Mouse (Mus musculus): Measurements from ENCODE around the gene Tnfaip6. TPM values are rescaled to one million over a fixed set of nuclear protein-coding genes. Genes with fewer than 3 reads are reported as not detected.

Tnfaip6 gene
- polyA plus RNA-seq, 1 experiment from 2014 or later = 3.8 TPM

GRCm38 (mm10) chr2:52055616-52056015 lies 17.8 kb downstream of the Tnfaip6 start:
- Histone ChIP-seq H3K4me3 (no peak overlapping the region), H3K27ac (replicated peaks) (no peak overlapping the region), H3K9ac (no peak overlapping the region), H3K27me3 (no peaks in the 10 kb centered on the region), H3K36me3 (no peaks in the 10 kb centered on the region), H3K9me3 (no peaks in the 10 kb centered on the region), H3K4me1 (replicated peaks) (no peaks in the 10 kb centered on the region), H3K4me2 (no peak overlapping the region)
- ATAC-seq (ENCODE audit: low FRiP score, low read depth) = no peak
- WGBS = 21% methylated on average over 4 of the region's 4 CpGs

DNA sequence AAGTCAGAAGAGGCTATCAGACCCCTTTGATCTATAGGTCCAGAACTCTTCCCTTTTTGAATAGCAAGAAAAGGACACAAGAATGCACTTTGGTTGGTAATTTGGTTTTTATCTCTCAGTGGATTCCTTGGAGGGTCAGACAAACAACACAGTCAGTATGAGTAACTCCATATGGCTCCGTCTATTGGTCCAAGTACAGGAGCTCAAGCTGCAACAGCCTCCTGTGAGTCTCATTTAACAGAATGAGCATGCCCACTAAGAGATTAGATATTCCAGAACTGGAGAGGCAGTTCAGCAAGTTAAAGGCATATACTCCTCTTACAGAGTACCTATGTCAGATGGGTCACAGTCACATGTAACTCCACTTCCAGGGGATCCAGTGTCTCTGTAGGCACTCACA lies 19.3 kb downstream of the Tnfaip6 start:
- 76% methylated on average over 1 of the region's 1 CpGs for WGBS
- H3K27ac ChIP-seq (replicated peaks) = no peak overlapping the region
- H3K4me3 ChIP-seq = no peak overlapping the region

DNA sequence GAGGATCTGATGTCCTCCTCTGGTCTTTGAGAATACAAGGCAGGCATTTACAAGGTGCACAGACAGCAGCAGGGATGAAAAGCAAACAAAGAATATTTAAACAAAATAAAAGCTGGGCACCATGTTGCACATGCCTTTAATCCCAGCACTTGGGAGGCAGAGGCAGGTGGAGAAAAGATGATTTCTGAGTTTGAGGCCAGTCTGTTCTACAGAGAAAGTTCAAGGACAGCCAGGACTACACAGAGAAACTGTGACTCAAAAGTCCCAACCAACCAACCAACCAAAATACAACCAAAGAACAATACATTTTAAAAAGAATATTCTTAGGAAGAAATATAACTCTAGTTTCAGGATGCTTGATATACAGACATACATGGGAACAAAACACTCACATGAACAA lies 19.9 kb downstream of the Tnfaip6 start:
- H3K9ac ChIP-seq = no peak overlapping the region
- no peak for ATAC-seq (ENCODE audit: low FRiP score, low read depth)
- no peaks in the 10 kb centered on the region for H3K36me3 ChIP-seq
- no peaks in the 10 kb centered on the region for H3K9me3 ChIP-seq
- H3K4me1 ChIP-seq (replicated peaks) = no peaks in the 10 kb centered on the region
- no peaks in the 10 kb centered on the region for H3K27me3 ChIP-seq
- H3K4me2 ChIP-seq = no peak overlapping the region
- H3K4me3 ChIP-seq = no peak overlapping the region
- no peak overlapping the region for H3K27ac ChIP-seq (replicated peaks)

More for the DNA sequence above, 19.3 kb downstream of the Tnfaip6 start:
- no peak for ATAC-seq (ENCODE audit: low FRiP score, low read depth)
- Histone ChIP-seq H3K9ac (no peak overlapping the region), H3K9me3 (no peaks in the 10 kb centered on the region), H3K36me3 (no peaks in the 10 kb centered on the region), H3K4me1 (replicated peaks) (no peaks in the 10 kb centered on the region), H3K27me3 (no peaks in the 10 kb centered on the region), H3K4me2 (no peak overlapping the region)

- 67% methylated on average over 1 of the region's 1 CpGs for WGBS
- Histone ChIP-seq H3K36me3 (no peaks in the 10 kb centered on the region), H3K9ac (no peak overlapping the region), H3K9me3 (no peaks in the 10 kb centered on the region), H3K4me2 (no peak overlapping the region), H3K4me3 (no peak overlapping the region), H3K4me1 (replicated peaks) (peaks cover 9% of the 10 kb centered on the region), H3K27ac (replicated peaks) (no peak overlapping the region), H3K27me3 (no peaks in the 10 kb centered on the region)
- no peak for ATAC-seq (ENCODE audit: low FRiP score, low read depth)
Observed at GRCm38 (mm10) chr2:52068641-52069040, 30.8 kb downstream of the Tnfaip6 start.

DNA sequence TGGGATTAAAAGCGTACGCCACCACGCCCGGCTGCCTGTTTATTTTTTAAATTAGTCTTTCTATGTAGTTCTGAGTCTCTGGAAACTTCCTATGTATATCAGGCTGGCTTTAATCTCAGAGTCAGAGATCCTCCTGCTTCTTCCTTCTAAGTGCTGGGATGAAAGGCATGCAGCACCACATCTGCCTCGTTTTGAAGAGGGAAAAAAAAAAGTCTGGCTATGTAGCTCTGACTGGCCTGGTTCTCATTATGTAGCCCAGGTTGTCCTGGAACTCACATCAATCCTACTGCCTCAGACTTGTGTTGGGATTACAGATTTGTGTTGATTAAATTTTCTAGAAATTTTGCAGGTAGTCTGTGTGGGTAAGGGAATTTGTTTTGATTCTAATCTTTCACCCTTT lies 33.0 kb downstream of the Tnfaip6 start:
- Histone ChIP-seq H3K27me3 (no peaks in the 10 kb centered on the region), H3K27ac (replicated peaks) (no peak overlapping the region), H3K36me3 (0 out of 2 replicates have a peak, but pooled peaks cover 2% of the 10 kb centered on the region), H3K4me1 (replicated peaks) (peaks cover 23% of the 10 kb centered on the region), H3K9me3 (no peaks in the 10 kb centered on the region), H3K4me3 (no peak overlapping the region), H3K4me2 (no peak overlapping the region), H3K9ac (no peak overlapping the region)
- 87% methylated on average over 5 of the region's 5 CpGs for WGBS
- no peak for ATAC-seq (ENCODE audit: low FRiP score, low read depth)

DNA sequence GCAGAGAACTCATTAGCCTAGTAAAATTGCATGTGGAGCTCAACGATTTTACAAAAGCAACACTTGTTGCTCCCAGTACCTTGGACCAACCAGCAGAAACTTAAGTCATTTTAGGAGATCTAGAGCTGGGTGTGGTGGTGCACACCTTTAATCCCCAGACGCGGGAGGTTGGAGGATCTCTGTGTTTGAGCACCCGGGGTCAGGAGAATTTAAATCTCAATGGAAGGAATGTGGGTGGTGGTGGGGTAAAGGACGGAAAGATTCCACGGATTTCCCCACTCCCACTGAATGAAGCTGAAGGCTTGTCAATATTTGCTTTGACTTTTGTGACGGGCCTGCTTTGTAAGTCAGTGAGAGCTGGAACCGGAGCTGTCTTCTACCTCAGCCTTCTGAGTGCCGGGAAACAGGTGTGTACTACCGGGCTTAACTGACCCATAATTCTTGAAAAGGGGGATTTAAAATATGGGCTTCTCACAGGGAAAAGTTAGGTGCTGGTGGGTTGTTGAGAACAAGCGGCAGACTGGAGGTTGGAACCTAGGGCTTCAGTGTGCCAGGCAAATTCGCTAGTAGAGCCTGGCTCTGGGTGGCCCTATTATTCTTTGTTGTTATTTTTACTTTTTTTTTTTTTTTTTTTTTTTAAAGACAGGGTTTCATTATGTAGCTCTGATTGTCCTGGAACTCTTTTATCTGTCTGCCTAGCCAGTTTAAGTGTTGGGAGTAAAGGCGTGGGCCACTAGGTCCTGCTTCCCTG lies 33.6 kb downstream of the Tnfaip6 start:
- no peak overlapping the region for H3K9ac ChIP-seq

DNA sequence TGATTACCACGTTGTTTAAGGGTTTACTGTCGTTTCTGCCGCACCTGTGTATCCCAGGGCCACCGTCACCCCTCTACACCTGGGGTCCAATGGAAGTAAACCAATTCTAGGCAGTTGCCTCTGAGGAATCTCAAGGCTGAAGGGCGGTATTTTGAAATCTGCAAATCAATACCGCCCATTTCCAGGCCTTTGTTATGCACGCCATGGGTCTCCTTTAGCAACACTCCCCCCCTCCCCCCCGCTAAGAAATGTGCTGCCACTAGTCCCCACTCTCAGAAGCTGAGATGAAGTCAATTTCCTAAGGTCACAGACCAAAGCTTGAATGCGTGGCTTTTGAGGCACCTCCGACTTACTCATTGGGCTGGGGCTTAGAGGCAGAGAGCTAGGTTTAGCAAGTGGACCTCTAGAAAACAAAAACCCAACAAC lies 34.3 kb downstream of the Tnfaip6 start:
- Histone ChIP-seq H3K9ac (0 out of 2 replicates have a peak overlapping the region, but pooled peaks have one; percentile 88), H3K4me2 (peak overlapping the region; percentile 78), H3K9me3 (no peaks in the 10 kb centered on the region), H3K4me3 (peak overlapping the region; percentile 100), H3K27me3 (no peaks in the 10 kb centered on the region), H3K4me1 (replicated peaks) (peaks cover 23% of the 10 kb centered on the region), H3K27ac (replicated peaks) (0 out of 2 replicates have a peak overlapping the region, but pooled peaks have one; percentile 81), H3K36me3 (peaks cover 8% of the 10 kb centered on the region; the same call in 1 of the 2 replicates)
- under 1% methylated on average over 10 of the region's 10 CpGs for WGBS
- peak; percentile 39 for ATAC-seq (ENCODE audit: low FRiP score, low read depth)

More for the DNA sequence above, 33.6 kb downstream of the Tnfaip6 start:
- 20% methylated on average over 13 of the region's 13 CpGs for WGBS
- H3K4me2 ChIP-seq = peak overlapping the region; percentile 78
- H3K27ac ChIP-seq (replicated peaks) = no peak overlapping the region
- H3K4me1 ChIP-seq (replicated peaks) = peaks cover 23% of the 10 kb centered on the region
- H3K36me3 ChIP-seq = 0 out of 2 replicates have a peak, but pooled peaks cover 3% of the 10 kb centered on the region
- no peak overlapping the region for H3K4me3 ChIP-seq
- no peak for ATAC-seq (ENCODE audit: low FRiP score, low read depth)
- no peaks in the 10 kb centered on the region for H3K9me3 ChIP-seq
- H3K27me3 ChIP-seq = no peaks in the 10 kb centered on the region

DNA sequence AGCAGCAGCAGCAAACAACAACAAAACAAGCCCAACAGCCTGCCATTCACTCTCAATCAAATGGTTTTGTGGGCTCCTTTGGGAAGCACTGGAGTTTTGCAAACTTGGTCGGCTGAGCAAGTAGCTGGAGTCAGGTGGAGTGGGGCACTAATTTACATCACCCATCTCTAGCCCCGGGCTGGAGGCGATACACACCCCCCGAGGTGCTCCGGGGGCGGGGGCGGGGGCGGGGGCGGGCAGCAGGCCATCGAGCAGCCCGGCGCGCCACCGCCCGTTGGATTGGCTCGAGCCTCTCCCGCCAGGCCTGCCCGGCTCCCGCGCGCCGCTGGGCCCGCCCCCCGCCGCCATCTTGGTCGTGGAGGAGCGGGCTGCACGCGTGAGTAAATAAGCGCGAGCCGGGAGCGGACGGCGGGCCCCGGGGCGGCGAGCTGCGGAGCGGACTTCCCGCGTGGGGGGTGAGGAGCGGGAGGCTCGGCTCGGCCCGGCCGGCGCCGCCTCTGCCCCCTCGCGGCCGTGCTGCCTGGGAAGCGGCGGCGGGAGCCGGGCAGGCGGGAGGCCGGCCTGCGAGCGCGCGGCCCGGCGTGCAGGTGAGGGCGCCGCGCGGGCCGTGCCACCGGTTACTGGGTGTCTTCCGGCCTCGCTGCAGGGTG lies 34.8 kb downstream of the Tnfaip6 start, which contains the start of gene Rif1:
Rif1 (plus strand) TSS at position 342 of the 650 bp plus-strand sequence.
- Histone ChIP-seq H3K4me3 (peak within 1 kb of the TSS; percentile 100), H3K27me3 (no peaks in the 10 kb centered on the region), H3K9me3 (no peaks in the 10 kb centered on the region), H3K27ac (replicated peaks) (peak within 1 kb of the TSS; percentile 81), H3K4me1 (replicated peaks) (peaks cover 23% of the 10 kb centered on the region), H3K4me2 (peak within 1 kb of the TSS; percentile 78), H3K9ac (peak within 1 kb of the TSS; percentile 88), H3K36me3 (peaks cover 11% of the 10 kb centered on the region; the same call in 1 of the 2 replicates)
- under 1% methylated on average over 62 of the region's 72 CpGs for WGBS
- ATAC-seq (ENCODE audit: low FRiP score, low read depth) = peak; percentile 97

DNA sequence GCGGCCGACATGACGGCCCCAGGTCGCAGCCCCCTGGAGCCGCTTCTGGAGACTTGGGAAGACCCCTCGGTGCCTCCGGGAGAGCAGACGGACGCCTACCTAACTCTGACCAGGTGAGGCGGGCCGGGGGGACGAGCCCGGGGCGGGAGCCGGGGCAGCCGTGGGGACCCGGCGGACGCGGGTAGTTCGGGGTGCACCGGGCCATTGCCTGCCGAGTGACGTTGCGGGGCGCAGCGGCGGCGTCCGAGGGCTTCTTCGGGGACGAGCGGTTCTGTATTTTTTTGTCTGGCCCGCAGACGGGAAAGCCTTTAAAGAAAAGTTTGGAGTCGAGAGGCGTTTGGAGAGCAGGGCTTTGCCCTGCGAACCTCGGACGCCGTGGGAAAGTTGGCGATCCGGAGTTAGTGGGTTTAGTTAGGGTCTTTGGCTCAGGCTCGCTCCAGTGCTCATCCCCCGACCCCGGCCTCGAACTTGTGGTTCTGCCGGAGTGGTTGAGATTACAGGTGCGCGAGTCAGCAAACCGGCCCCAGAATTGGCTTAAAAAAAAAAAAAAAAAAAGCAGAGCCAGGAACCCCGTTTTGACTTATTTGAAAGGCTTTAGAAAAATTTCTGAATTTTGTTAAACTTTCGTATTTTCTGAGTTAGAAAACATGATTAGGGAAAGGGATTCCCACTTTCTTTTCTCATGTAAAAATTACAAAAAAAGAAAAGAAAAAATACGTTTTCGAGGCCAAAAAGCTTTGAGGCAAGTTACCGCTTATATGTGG lies 35.5 kb downstream of the Tnfaip6 start:
- 1% methylated on average over 55 of the region's 56 CpGs for WGBS
- Histone ChIP-seq H3K4me3 (peak overlapping the region; percentile 100), H3K36me3 (peaks cover 11% of the 10 kb centered on the region; the same call in 1 of the 2 replicates), H3K9me3 (no peaks in the 10 kb centered on the region), H3K4me1 (replicated peaks) (peaks cover 23% of the 10 kb centered on the region), H3K27ac (replicated peaks) (peak overlapping the region; percentile 81), H3K27me3 (no peaks in the 10 kb centered on the region), H3K9ac (peak overlapping the region; percentile 88), H3K4me2 (peak overlapping the region; percentile 78)
- ATAC-seq (ENCODE audit: low FRiP score, low read depth) = peak; percentile 73; the same call in 1 of the 2 replicates

- H3K27me3 ChIP-seq = no peaks in the 10 kb centered on the region
- H3K4me1 ChIP-seq (replicated peaks) = peaks cover 15% of the 10 kb centered on the region
- H3K4me2 ChIP-seq = no peak overlapping the region
- WGBS = 95% methylated on average over 2 of the region's 2 CpGs
- no peak for ATAC-seq (ENCODE audit: low FRiP score, low read depth)
- no peak overlapping the region for H3K9ac ChIP-seq
- no peak overlapping the region for H3K4me3 ChIP-seq
- H3K9me3 ChIP-seq = no peaks in the 10 kb centered on the region
- H3K27ac ChIP-seq (replicated peaks) = no peak overlapping the region
- H3K36me3 ChIP-seq = peaks cover 27% of the 10 kb centered on the region
Observed at GRCm38 (mm10) chr2:52078666-52079065, 40.9 kb downstream of the Tnfaip6 start.

- Histone ChIP-seq H3K9me3 (no peaks in the 10 kb centered on the region), H3K36me3 (peaks cover 47% of the 10 kb centered on the region)
- ATAC-seq (ENCODE audit: low FRiP score, low read depth) = no peak
Observed at GRCm38 (mm10) chr2:52084013-52084412, 46.2 kb downstream of the Tnfaip6 start.

More at GRCm38 (mm10) chr2:52084013-52084412, 46.2 kb downstream of the Tnfaip6 start:
- WGBS = 94% methylated on average over 3 of the region's 3 CpGs
- no peak overlapping the region for H3K4me2 ChIP-seq
- no peaks in the 10 kb centered on the region for H3K27me3 ChIP-seq
- H3K27ac ChIP-seq (replicated peaks) = no peak overlapping the region
- H3K9ac ChIP-seq = no peak overlapping the region
- H3K4me3 ChIP-seq = no peak overlapping the region
- no peaks in the 10 kb centered on the region for H3K4me1 ChIP-seq (replicated peaks)
